ENCODE assay signal across 15 mouse cellular contexts in the genomic region with DNA sequence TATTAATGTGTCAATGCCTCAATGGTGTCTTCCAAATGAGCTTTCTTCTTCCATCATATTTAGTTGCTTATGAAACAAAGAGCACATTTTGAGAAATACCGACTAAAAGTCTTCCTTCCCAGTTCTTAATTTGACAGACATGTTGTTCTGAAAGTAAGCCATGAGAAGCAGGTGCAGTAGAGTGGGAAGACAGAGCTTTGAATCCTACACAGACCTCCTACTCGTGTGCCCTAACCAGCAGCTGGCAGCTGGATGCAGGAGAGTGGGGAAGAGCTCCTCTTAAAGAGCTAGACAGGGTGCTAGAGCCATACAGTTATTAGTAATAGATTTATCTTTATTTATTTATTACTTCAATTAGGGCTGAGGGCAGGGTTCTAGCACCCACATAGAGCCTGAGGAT.
"Had no signal": no experiment of that assay in that cellular context is flagged by ENCODE, and none has a peak within 500 bp of the region (broad histone marks: within the 10 kb centered on the region; RNA-seq: fewer than 3 reads in every experiment).

No protein-coding gene starts in this region.

- DNase-seq: kidney, adult 18-20 months; kidney, postnatal 10 days; kidney, postnatal 4 days; liver; liver, embryonic 13.5 days; liver, postnatal 0 days; lung, postnatal 14 days; thymus, postnatal 4 days had no signal

- ATAC-seq: intestine, embryonic 15.5 days; liver, postnatal 0 days had no signal

- H3K27ac ChIP-seq: intestine, embryonic 15.5 days; limb, embryonic 12.5 days; liver, embryonic 13.5 days; lung, embryonic 15.5 days; macrophage; midbrain, embryonic 12.5 days; neural tube, embryonic 15.5 days had no signal

- H3K4me3 ChIP-seq: intestine, embryonic 15.5 days; limb, embryonic 12.5 days; liver, embryonic 13.5 days; lung, embryonic 15.5 days; megakaryocyte, embryonic 14.5 days; midbrain, embryonic 12.5 days; neural tube, embryonic 15.5 days had no signal
